Mouse (Mus musculus): ENCODE results near the gene D430041D05Rik. TPM values are rescaled to one million over a fixed set of nuclear protein-coding genes. Genes with fewer than 3 reads are reported as not detected.

Gene D430041D05Rik
- polyA plus RNA-seq, 1 experiment from 2014 or later: 11.8 TPM

DNA sequence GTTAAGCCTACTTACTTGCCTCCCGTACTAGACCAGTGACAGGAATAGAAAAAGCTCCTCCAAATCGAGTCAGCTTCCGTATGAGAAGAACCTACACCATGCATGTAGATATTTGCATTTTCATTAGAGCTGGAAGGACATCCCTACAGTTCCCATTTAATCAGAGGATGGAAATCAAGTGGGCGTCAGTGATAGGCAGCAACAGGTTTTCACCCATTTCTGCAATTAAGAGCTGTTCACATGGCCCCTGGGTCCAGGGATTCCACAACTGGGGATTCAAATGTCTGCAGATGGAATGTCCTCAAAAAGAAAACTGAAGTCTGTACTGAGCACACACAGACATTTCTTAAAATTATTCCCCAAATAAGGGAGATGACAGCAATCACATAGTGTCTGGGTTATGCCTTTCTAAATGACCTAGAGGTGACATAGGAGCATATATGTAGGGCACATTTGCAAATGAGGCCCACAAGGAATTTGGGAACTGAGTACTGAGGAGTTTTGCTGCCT, 246.8 kb downstream of the D430041D05Rik start:
- H3K9me3 ChIP-seq: no peaks in the 10 kb centered on the region
- no peak overlapping the region for H3K4me2 ChIP-seq (replicated peaks)
- no peaks in the 10 kb centered on the region for H3K27me3 ChIP-seq
- H3K27ac ChIP-seq (replicated peaks): no peak overlapping the region
- 92% methylated on average over 4 of the region's 4 CpGs for WGBS
- H3K4me1 ChIP-seq: peaks cover 14% of the 10 kb centered on the region
- no peak overlapping the region for H3K9ac ChIP-seq (replicated peaks)
- peaks cover 7% of the 10 kb centered on the region; the same call in 1 of the 2 replicates for H3K36me3 ChIP-seq
- H3K4me3 ChIP-seq: no peak overlapping the region
- ATAC-seq (replicated peaks): no peak

- WGBS: 88% methylated on average over 7 of the region's 7 CpGs
- H3K4me1 ChIP-seq: peaks cover 9% of the 10 kb centered on the region
- H3K9me3 ChIP-seq: no peaks in the 10 kb centered on the region
- peaks cover 7% of the 10 kb centered on the region; the same call in 1 of the 2 replicates for H3K36me3 ChIP-seq
- no peaks in the 10 kb centered on the region for H3K27me3 ChIP-seq
- ATAC-seq (replicated peaks): no peak
- H3K27ac ChIP-seq (replicated peaks): no peak overlapping the region
- no peak overlapping the region for H3K4me2 ChIP-seq (replicated peaks)
- no peak overlapping the region for H3K9ac ChIP-seq (replicated peaks)
- H3K4me3 ChIP-seq: no peak overlapping the region
Observed at GRCm38 (mm10) chr2:104163418-104163817, 247.4 kb downstream of the D430041D05Rik start.

DNA sequence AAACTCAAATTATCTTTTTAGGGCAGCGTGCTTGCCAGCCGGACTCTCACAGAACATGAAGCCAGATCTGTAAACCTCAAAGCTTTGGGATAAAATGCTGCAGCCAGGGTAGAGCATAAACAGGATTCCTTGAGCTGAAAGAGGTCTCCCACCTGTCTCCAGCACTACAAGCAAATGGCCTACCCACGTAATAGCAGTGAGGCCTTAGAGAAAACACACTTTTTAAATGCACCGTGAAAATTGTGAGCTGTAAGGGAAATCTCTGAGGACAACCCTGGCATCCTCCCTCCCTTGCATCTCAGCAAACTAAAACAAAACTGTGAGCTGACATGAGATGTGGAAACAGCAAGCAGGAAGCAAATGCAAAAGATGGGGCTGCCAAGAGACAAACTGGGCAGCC, 253.0 kb downstream of the D430041D05Rik start:
- H3K4me1 ChIP-seq: no peaks in the 10 kb centered on the region
- no peak for ATAC-seq (replicated peaks)
- H3K9ac ChIP-seq (replicated peaks): no peak overlapping the region
- WGBS: 90% methylated on average over 4 of the region's 4 CpGs
- no peak overlapping the region for H3K4me3 ChIP-seq
- H3K36me3 ChIP-seq: peaks cover under 1% of the 10 kb centered on the region; the same call in 1 of the 2 replicates
- no peak overlapping the region for H3K4me2 ChIP-seq (replicated peaks)
- no peak overlapping the region for H3K27ac ChIP-seq (replicated peaks)
- no peaks in the 10 kb centered on the region for H3K9me3 ChIP-seq
- no peaks in the 10 kb centered on the region for H3K27me3 ChIP-seq

DNA sequence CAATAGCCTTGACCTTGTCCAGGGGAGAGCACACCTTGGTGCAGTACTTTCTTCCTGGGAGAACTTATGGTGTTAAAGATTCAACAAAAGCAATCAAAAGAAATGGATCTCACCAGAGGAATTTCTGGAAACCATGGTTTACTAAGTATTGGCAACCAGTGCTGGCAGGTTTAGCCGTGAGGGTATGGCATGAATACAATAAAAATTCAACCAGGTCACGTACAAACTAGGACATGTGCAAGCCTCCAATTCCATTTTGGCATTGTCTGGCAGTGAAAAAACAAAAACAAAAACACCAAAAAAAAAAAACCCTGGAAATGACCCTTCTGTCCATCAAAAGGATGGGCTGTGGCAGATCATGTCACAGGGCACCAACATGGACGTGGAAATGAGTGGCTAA, 256.9 kb downstream of the D430041D05Rik start:
- ATAC-seq (replicated peaks): no peak
- Histone ChIP-seq H3K36me3 (peaks cover 19% of the 10 kb centered on the region), H3K9ac (replicated peaks) (no peak overlapping the region), H3K4me1 (no peaks in the 10 kb centered on the region), H3K9me3 (no peaks in the 10 kb centered on the region), H3K4me3 (no peak overlapping the region), H3K4me2 (replicated peaks) (no peak overlapping the region), H3K27ac (replicated peaks) (no peak overlapping the region), H3K27me3 (no peaks in the 10 kb centered on the region)
- 85% methylated on average over 3 of the region's 3 CpGs for WGBS

DNA sequence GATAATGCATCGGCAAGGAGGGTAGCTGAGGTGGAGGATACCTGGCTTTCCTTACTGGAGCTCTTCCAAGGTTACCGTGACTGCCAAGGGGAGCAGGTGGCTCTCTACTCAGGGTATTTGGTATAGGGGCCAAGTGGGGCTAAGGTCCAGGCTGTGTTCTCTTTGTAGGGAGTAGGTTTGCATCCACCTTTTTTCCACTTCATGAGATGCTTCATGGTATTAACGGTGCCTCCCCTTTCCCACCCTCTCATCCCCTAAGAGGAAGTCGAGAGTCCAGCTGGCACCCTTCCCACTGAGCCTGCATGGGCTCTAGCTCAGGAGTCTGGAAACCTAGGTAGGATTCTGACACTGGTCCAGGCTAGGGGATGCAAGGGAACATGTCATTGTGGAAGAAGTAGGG, 257.5 kb downstream of the D430041D05Rik start:
- Histone ChIP-seq H3K4me3 (no peak overlapping the region), H3K4me1 (no peaks in the 10 kb centered on the region), H3K27ac (replicated peaks) (no peak overlapping the region), H3K27me3 (no peaks in the 10 kb centered on the region), H3K4me2 (replicated peaks) (no peak overlapping the region), H3K9me3 (no peaks in the 10 kb centered on the region), H3K9ac (replicated peaks) (no peak overlapping the region), H3K36me3 (peaks cover 21% of the 10 kb centered on the region)
- 72% methylated on average over 4 of the region's 4 CpGs for WGBS
- ATAC-seq (replicated peaks): no peak

DNA sequence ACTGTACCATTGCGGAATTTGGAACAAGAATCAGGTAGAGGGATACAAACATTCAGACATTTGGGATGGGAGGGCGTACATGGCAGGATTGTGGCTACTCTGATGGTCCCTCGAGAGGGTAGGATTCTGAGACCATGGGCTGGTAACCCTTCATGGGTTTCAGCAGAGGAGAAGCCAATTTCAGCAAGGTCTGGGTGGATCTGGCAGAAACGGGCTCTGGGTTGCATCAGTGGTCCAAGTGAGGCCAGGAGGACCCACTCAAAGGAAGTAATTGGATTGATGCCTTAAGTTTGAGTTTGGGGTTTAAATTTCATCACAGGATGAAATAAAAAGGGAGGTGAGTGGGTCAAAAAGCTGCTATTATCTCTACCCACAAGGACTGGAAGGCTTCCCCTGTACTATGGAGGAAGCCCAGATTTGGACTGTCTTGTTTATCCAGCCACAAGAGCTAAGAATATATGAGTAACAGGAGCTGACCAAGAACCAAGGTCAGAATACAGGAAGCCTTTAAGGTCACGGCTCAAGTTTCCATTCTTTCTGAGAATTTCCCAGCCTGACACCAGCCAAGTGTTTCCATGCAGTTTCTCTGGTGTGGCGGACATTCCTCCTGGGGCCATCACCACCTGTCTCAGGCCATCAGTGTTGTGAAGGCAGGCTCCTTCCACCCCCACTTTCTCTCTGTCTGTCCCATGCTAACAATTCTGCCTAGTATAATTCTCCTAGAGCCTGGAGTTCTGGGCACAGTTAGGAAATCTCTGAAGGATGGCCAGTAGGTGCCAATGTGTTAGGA, 260.0 kb downstream of the D430041D05Rik start:
- no peak for ATAC-seq (replicated peaks)
- no peaks in the 10 kb centered on the region for H3K9me3 ChIP-seq
- no peak overlapping the region for H3K27ac ChIP-seq (replicated peaks)
- H3K36me3 ChIP-seq: peaks cover 27% of the 10 kb centered on the region
- H3K4me2 ChIP-seq (replicated peaks): no peak overlapping the region
- no peaks in the 10 kb centered on the region for H3K27me3 ChIP-seq
- no peaks in the 10 kb centered on the region for H3K4me1 ChIP-seq
- H3K4me3 ChIP-seq: no peak overlapping the region
- 91% methylated on average over 6 of the region's 6 CpGs for WGBS
- no peak overlapping the region for H3K9ac ChIP-seq (replicated peaks)

DNA sequence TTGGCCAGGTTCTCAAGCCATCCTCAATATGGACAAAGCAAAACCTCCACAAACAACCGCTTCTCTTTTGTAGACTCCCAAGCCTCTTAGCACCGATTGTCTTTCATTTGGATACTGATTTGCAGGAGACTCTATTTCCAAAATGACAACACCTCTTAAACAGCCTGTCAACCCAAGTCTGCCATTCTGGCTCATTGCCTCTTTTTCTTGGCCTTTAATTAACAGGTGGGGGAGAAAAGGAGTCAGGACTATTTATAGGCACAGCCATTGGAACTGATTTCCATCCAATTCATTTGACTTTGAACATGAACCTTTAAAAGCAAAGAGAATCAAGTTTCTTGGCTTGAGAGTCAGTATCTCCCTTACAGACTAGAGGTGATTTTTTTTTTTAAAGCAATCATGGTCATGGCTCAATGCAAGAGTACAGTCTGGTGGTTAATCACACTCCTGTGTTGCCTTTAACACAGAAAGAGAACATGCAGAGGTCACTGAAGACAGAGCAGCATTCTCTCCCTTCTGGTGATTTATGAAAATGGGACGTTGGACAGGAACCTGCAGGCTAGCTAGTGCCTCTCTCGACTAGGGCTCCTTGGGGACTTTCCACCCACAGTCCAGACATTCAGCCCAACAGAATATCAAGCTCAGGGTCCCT, 262.8 kb downstream of the D430041D05Rik start:
- ATAC-seq (replicated peaks): no peak
- H3K36me3 ChIP-seq: peaks cover 27% of the 10 kb centered on the region
- H3K9me3 ChIP-seq: no peaks in the 10 kb centered on the region
- no peak overlapping the region for H3K4me3 ChIP-seq
- H3K4me2 ChIP-seq (replicated peaks): no peak overlapping the region
- WGBS: 67% methylated on average over 4 of the region's 4 CpGs
- no peaks in the 10 kb centered on the region for H3K27me3 ChIP-seq
- no peak overlapping the region for H3K9ac ChIP-seq (replicated peaks)
- no peak overlapping the region for H3K27ac ChIP-seq (replicated peaks)
- no peaks in the 10 kb centered on the region for H3K4me1 ChIP-seq

- Histone ChIP-seq H3K9ac (replicated peaks) (no peak overlapping the region), H3K4me3 (no peak overlapping the region), H3K27ac (replicated peaks) (no peak overlapping the region), H3K9me3 (no peaks in the 10 kb centered on the region), H3K27me3 (no peaks in the 10 kb centered on the region), H3K4me1 (no peaks in the 10 kb centered on the region), H3K36me3 (peaks cover 11% of the 10 kb centered on the region; the same call in 1 of the 2 replicates), H3K4me2 (replicated peaks) (no peak overlapping the region)
- no peak for ATAC-seq (replicated peaks)
- 81% methylated on average over 1 of the region's 1 CpGs for WGBS
Observed at GRCm38 (mm10) chr2:104145983-104146382, 264.8 kb downstream of the D430041D05Rik start.

DNA sequence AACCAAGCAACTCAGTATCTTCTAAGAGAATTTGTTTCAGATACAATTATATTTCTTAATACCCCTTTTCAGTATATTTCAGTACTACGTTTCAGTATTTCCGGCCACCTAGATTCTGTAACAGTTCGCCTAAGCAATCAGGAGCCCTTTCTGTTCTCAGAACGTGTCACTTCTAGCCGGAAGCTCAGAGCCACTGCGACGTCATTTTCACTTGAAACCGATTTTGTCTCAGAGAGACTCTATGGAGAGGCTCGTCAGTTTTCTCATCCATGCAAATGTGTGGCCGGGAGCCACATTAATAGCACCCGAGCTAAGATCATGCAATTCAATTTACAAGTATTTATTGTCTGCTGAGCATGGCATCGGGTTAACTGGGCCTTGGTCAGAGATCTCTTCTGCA, 266.8 kb downstream of the D430041D05Rik start:
- no peak overlapping the region for H3K9ac ChIP-seq (replicated peaks)
- H3K9me3 ChIP-seq: no peaks in the 10 kb centered on the region
- ATAC-seq (replicated peaks): no peak
- H3K36me3 ChIP-seq: peaks cover 8% of the 10 kb centered on the region; the same call in 1 of the 2 replicates
- H3K27ac ChIP-seq (replicated peaks): no peak overlapping the region
- H3K4me2 ChIP-seq (replicated peaks): no peak overlapping the region
- whole genome bisulfite sequencing: 77% methylated on average over 12 of the region's 12 CpGs
- no peaks in the 10 kb centered on the region for H3K27me3 ChIP-seq
- H3K4me1 ChIP-seq: no peaks in the 10 kb centered on the region
- no peak overlapping the region for H3K4me3 ChIP-seq

- no peak overlapping the region for H3K4me3 ChIP-seq
- H3K9me3 ChIP-seq: no peaks in the 10 kb centered on the region
- no peaks in the 10 kb centered on the region for H3K27me3 ChIP-seq
- H3K4me2 ChIP-seq (replicated peaks): no peak overlapping the region
- no peak overlapping the region for H3K9ac ChIP-seq (replicated peaks)
- H3K27ac ChIP-seq (replicated peaks): no peak overlapping the region
- no peaks in the 10 kb centered on the region for H3K36me3 ChIP-seq
- ATAC-seq (replicated peaks): no peak
- 93% methylated on average over 8 of the region's 8 CpGs for WGBS
- no peaks in the 10 kb centered on the region for H3K4me1 ChIP-seq
Observed at GRCm38 (mm10) chr2:104142140-104142539, 268.7 kb downstream of the D430041D05Rik start.

GRCm38 (mm10) chr2:104135920-104136319, 274.9 kb downstream of the D430041D05Rik start:
- Histone ChIP-seq H3K27me3 (no peaks in the 10 kb centered on the region), H3K4me3 (no peak overlapping the region), H3K27ac (replicated peaks) (no peak overlapping the region), H3K9ac (replicated peaks) (no peak overlapping the region), H3K9me3 (no peaks in the 10 kb centered on the region), H3K4me2 (replicated peaks) (no peak overlapping the region), H3K4me1 (no peaks in the 10 kb centered on the region), H3K36me3 (no peaks in the 10 kb centered on the region)
- 78% methylated on average over 2 of the region's 2 CpGs for WGBS
- ATAC-seq (replicated peaks): no peak

Measured in forebrain, embryonic 15.5 days (tissue).